Mouse (Mus musculus) myocyte (in vitro differentiated cells): Measurements from ENCODE around the gene Hoxc12.

Experiments
- CEBPB ChIP-seq: IDR thresholded peaks from 2 replicates; pipeline ENCODE4 v1.6.1; 2011; ENCODE audit warnings: mild to moderate bottlenecking, moderate library complexity; ENCODE audit not compliant: poor library complexity, insufficient read depth, severe bottlenecking
- MAX ChIP-seq: IDR thresholded peaks from one replicate; pipeline ENCODE4 v1.6.1; 2011; ENCODE audit warnings: low read depth, mild to moderate bottlenecking, control low read depth
- MYOD1 ChIP-seq, 3 experiments: IDR thresholded peaks; one replicate each; pipeline ENCODE4 v1.6.1; 2011; ENCODE audit warnings: control low read depth in 2 of 3, low read depth in 2 of 3, mild to moderate bottlenecking in 2 of 3, moderate library complexity in 1 of 3; ENCODE audit not compliant: insufficient read length in 2 of 3, control insufficient read depth in 1 of 3
- MYOG ChIP-seq, 3 experiments: IDR thresholded peaks; one replicate each; pipeline ENCODE4 v1.6.1; 2011; ENCODE audit warnings: control low read depth in 2 of 3, low read depth in 2 of 3, mild to moderate bottlenecking in 2 of 3; ENCODE audit not compliant: insufficient read length in 2 of 3, control insufficient read depth in 1 of 3, insufficient read depth in 1 of 3
- POLR2A ChIP-seq: IDR thresholded peaks from one replicate; pipeline ENCODE4 v1.6.1; 2011; ENCODE audit warnings: low read depth, mild to moderate bottlenecking, control low read depth, moderate library complexity; ENCODE audit not compliant: insufficient read length
- POLR2AphosphoS2 ChIP-seq: IDR thresholded peaks from one replicate; pipeline ENCODE4 v1.6.1; 2011; ENCODE audit warnings: low read depth, control low read depth; ENCODE audit not compliant: insufficient read length

DNA sequence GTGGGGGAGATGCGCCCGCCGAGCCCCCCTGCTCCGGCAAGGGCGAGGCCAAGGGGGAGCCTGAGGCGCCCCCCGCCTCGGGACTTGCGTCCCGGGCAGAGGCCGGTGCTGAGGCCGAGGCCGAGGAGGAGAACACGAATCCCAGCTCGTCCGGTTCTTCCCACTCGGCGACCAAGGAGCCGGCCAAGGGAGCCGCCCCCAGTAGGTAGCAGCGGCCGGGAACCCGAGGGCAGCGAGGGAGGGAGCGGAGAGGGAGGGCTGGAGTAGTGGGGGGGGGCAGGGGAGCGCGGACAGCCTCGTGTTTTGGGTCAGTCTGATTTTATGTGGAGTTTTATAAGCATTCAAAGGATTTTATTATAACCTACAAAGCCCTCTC lies 18.4 kb downstream of the Hoxc12 start:
- TF ChIP-seq CEBPB (no peak), POLR2A (peak; percentile 0), MYOG (IDR thresholded peaks at IDR 0.05; ENCODE audit: control insufficient read depth in 1 of 3, insufficient read depth in 1 of 3, insufficient read length in 2 of 3, low read depth in 2 of 3) (peak in 1 of 3 experiments; percentile 43), POLR2AphosphoS2 (no peak), MYOD1 (IDR thresholded peaks at IDR 0.05; ENCODE audit: control insufficient read depth in 1 of 3, insufficient read length in 2 of 3, low read depth in 2 of 3) (no peak), MAX (no peak)
